Mouse (Mus musculus): ENCODE data around the gene Smg8. TPM values are rescaled to one million over a fixed set of nuclear protein-coding genes. Genes with fewer than 3 reads are reported as not detected.

Gene Smg8
- 17.7 and 17.9 TPM in 2 replicates for polyA plus RNA-seq (2015; fragmentation: Nextera tagmentation; extraction: Ambion mirVana)

DNA sequence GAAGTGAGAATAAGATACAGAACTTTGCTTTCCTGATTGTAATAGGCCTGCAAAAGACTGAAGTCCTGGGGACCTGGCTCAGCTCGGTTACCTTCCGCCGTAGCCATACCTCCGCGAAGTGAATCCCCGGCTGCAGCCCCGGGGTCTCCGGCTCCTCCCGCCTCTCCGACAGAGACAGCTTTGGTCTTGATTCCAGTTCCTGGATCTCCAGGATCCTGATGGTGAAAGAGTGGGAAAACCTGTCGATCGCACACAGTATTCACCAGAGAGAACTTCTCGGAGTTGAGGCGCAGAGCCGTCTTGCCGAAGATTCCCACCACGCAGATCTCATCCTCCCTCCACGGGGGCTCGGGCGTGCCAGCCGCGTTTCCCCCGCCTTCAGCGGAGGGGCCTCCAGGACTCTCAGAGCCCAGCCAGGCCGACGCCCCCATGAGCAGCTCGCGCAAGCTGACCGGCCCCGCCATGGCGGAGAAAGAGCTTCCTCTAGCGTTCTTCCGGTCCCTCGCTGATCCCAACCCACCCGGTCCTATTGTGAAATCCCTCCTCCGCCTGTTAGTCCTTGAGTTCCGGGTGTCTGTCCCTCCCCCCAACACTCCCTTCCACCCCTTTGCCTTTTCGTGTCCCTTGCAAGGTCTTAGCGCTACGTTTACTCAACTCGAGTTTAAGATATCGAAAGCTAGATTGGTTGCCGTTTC, at the start of gene Smg8:
Smg8 (minus strand) TSS at position 485 of the 695 bp plus-strand sequence.
- H3K36me3 ChIP-seq (ENCODE audit: control insufficient read depth, insufficient read depth, low read length), result peaks cover 3% of the 10 kb centered on the region; the same call in 1 of the 2 replicates
- H3K9me3 ChIP-seq (replicated peaks; ENCODE audit: control insufficient read depth, low read length), result no peaks in the 10 kb centered on the region
- WGBS, result under 1% methylated on average over 43 of the region's 43 CpGs
- peaks cover 15% of the 10 kb centered on the region for H3K4me1 ChIP-seq (ENCODE audit: control insufficient read depth, insufficient read depth, low read length)
- peak within 1 kb of the TSS; percentile 76 for H3K4me2 ChIP-seq (ENCODE audit: low read depth, low read length)
- ATAC-seq (ENCODE audit: insufficient read depth, low FRiP score), result peak; percentile 98
- peak within 1 kb of the TSS; percentile 58 for H3K27ac ChIP-seq (ENCODE audit: low read length)
- peak within 1 kb of the TSS; percentile 84 for H3K9ac ChIP-seq (ENCODE audit: low read length)
- no peaks in the 10 kb centered on the region for H3K27me3 ChIP-seq (ENCODE audit: control insufficient read depth, insufficient read depth, low read length)
- peak within 1 kb of the TSS; percentile 73 for H3K4me3 ChIP-seq (replicated peaks; ENCODE audit: low read length)

DNA sequence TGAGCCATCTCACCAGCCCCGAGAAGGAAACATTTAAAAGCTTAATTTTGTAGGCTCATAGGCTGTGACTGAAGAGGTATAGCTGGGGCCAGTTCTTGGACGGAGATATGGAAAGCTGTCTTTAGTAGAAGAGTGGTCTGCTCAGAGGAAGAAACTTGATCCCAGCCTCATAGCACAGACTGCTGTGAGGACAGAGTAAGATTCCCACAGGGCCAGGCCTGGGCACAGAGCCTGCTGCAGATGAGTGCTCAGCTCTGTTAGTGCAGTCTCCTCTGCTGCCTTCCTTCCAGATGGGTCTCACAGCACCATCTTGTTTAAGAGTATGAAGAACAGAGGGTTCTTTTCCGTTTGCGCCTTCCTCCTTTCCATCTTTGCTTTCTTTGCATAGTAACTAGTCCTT, 49.7 kb upstream of the Smg8 start:
- WGBS, result 92% methylated on average over 4 of the region's 4 CpGs
- no peaks in the 10 kb centered on the region for H3K27me3 ChIP-seq (ENCODE audit: control insufficient read depth, insufficient read depth, low read length)
- ATAC-seq (ENCODE audit: insufficient read depth, low FRiP score), result no peak
- no peak overlapping the region for H3K4me2 ChIP-seq (ENCODE audit: low read depth, low read length)
- no peak overlapping the region for H3K27ac ChIP-seq (ENCODE audit: low read length)
- H3K4me3 ChIP-seq (replicated peaks; ENCODE audit: low read length), result no peak overlapping the region
- no peaks in the 10 kb centered on the region for H3K36me3 ChIP-seq (ENCODE audit: control insufficient read depth, insufficient read depth, low read length)
- H3K4me1 ChIP-seq (ENCODE audit: control insufficient read depth, insufficient read depth, low read length), result no peaks in the 10 kb centered on the region
- H3K9me3 ChIP-seq (replicated peaks; ENCODE audit: control insufficient read depth, low read length), result no peaks in the 10 kb centered on the region
- H3K9ac ChIP-seq (ENCODE audit: low read length), result no peak overlapping the region

DNA sequence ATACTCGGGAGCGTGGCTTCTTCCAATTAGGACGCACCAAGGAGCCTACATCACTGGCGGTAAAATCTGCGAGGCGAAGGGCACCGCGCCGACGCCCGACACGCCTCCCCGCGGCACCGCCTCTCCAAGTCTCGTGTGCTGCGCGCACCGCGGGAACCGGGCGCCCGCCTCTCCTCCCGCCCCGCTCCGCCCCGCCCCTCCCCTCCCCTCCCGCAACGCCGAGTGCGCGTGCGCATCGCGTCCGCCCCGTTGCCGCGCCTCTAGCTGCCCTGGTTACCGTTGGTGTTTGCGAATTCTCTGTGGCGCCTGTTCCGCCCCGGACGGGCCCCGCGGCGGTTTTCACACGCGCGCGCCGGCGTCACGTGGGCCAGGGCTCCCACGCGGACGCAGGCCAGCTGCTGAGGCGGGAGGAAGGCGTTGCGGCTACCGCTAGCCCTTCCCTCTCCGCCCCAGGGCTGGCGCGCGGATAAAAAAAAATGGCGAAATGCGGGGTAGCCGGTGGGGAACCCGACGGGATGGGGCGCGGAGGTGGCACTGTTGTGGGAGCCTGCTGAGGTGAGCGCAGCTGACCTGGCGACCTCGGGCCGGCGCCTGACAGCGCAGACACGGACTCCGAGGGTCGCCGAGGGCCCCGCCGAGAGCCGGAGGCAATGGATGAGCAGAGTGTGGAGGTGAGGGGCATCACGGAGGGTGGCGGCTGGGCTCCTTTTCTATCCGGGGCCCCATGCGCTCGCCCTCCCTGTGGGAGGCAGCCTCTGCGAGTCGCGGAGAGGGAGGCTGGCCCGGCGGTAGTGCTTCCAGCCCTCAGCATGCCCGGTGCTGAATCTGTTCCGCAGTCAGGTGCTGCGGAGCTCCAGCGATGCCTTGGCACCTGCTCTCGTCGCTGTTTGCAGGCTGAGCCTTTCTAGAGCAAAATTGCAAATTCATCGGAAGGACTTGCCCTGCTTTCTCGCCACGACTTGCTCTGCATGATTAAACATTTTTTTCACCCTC, 40.5 kb upstream of the Smg8 start, which contains the start of gene Trim37:
Trim37 (plus strand) TSS at position 254 of the 993 bp plus-strand sequence.
- H3K9ac ChIP-seq (ENCODE audit: low read length), result peak within 1 kb of the TSS; percentile 86
- no peaks in the 10 kb centered on the region for H3K9me3 ChIP-seq (replicated peaks; ENCODE audit: control insufficient read depth, low read length)
- under 1% methylated on average over 96 of the region's 105 CpGs for WGBS
- no peaks in the 10 kb centered on the region for H3K27me3 ChIP-seq (ENCODE audit: control insufficient read depth, insufficient read depth, low read length)
- peak; percentile 96 for ATAC-seq (ENCODE audit: insufficient read depth, low FRiP score)
- H3K27ac ChIP-seq (ENCODE audit: low read length), result peak within 1 kb of the TSS; percentile 86
- H3K4me2 ChIP-seq (ENCODE audit: low read depth, low read length), result peak within 1 kb of the TSS; percentile 57
- H3K4me1 ChIP-seq (ENCODE audit: control insufficient read depth, insufficient read depth, low read length), result peaks cover 3% of the 10 kb centered on the region
- H3K36me3 ChIP-seq (ENCODE audit: control insufficient read depth, insufficient read depth, low read length), result 0 out of 2 replicates have a peak, but pooled peaks cover 3% of the 10 kb centered on the region
- peak within 1 kb of the TSS; percentile 89 for H3K4me3 ChIP-seq (replicated peaks; ENCODE audit: low read length)

DNA sequence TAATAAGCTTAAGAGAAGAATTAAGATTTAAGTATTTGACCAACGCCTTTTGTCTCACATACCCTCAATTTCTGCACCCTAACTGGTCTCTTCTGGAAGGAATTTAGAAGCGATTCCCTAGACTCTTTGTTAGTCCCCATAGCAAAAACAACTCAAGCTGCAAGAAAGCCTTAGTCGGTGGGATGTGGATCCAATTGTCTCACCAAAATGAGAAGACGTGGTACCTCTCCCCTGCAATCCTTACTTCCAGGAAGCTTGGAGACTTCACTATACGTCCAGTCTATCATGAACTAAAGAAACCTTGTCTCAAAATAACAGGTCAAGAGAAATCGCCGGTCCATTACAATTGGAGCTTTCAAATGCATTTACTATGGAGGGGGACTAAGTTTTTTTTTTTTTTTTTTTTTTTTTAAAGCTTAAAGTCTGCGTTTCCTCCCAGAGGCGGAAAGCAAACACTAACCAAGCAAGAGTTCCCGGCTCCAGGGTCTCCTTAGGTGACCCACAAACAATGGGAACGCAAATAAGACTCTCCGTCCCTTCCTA, 39.8 kb upstream of the Smg8 start:
- peak overlapping the region; percentile 89 for H3K4me3 ChIP-seq (replicated peaks; ENCODE audit: low read length)
- H3K9ac ChIP-seq (ENCODE audit: low read length), result peak overlapping the region; percentile 71
- H3K27me3 ChIP-seq (ENCODE audit: control insufficient read depth, insufficient read depth, low read length), result no peaks in the 10 kb centered on the region
- H3K4me2 ChIP-seq (ENCODE audit: low read depth, low read length), result peak overlapping the region; percentile 57
- peaks cover 3% of the 10 kb centered on the region for H3K4me1 ChIP-seq (ENCODE audit: control insufficient read depth, insufficient read depth, low read length)
- 0 out of 2 replicates have a peak, but pooled peaks cover 3% of the 10 kb centered on the region for H3K36me3 ChIP-seq (ENCODE audit: control insufficient read depth, insufficient read depth, low read length)
- peak overlapping the region; percentile 83 for H3K27ac ChIP-seq (ENCODE audit: low read length)
- WGBS, result 2% methylated on average over 12 of the region's 12 CpGs
- H3K9me3 ChIP-seq (replicated peaks; ENCODE audit: control insufficient read depth, low read length), result no peaks in the 10 kb centered on the region
- ATAC-seq (ENCODE audit: insufficient read depth, low FRiP score), result no peak

DNA sequence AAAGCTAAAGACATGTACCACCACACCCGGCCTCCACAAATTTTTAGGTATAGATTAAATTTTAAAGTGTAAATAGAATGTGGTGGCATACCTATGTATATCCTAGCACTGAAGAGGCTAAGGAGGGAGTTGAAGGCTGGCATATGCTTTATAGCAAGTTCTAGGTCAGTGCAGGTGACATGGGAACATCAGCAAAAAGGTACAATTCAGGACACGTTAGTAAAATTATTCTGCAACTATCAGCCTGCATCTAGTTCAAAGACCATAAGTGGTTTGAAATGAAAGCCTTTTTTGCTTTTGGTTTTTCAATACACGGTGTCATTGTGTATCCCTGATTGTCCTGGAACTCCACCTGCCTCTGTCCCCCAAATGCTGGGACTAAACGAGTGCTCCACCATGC, 39.0 kb upstream of the Smg8 start:
- H3K36me3 ChIP-seq (ENCODE audit: control insufficient read depth, insufficient read depth, low read length), result 0 out of 2 replicates have a peak, but pooled peaks cover 7% of the 10 kb centered on the region
- no peaks in the 10 kb centered on the region for H3K9me3 ChIP-seq (replicated peaks; ENCODE audit: control insufficient read depth, low read length)
- 0 out of 2 replicates have a peak overlapping the region, but pooled peaks have one; percentile 89 for H3K4me3 ChIP-seq (replicated peaks; ENCODE audit: low read length)
- H3K9ac ChIP-seq (ENCODE audit: low read length), result no peak overlapping the region; the same call in 1 of the 2 replicates
- peaks cover 3% of the 10 kb centered on the region for H3K4me1 ChIP-seq (ENCODE audit: control insufficient read depth, insufficient read depth, low read length)
- WGBS, result 50% methylated on average over 4 of the region's 4 CpGs
- peak overlapping the region; percentile 23; the same call in 1 of the 2 replicates for H3K27ac ChIP-seq (ENCODE audit: low read length)
- H3K27me3 ChIP-seq (ENCODE audit: control insufficient read depth, insufficient read depth, low read length), result no peaks in the 10 kb centered on the region
- peak overlapping the region; percentile 57 for H3K4me2 ChIP-seq (ENCODE audit: low read depth, low read length)
- ATAC-seq (ENCODE audit: insufficient read depth, low FRiP score), result no peak

DNA sequence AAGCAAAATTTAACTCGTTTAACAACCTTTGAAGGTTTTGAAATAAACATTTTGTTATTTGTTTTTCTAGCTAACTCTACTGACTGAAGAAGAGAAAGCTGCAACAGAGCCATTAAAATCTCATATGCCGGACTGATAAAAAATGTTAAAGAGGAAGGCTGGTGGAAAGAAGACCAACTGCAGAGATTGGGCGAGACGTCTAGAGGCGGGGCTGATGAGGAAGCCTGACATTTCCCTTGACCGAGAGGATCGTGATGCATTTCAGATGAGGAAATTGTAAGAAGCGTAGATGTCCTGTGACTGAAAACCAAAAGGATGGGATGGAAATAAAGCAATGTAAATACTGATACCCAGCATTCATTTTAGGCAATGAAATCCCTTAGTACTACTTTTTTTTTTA, 35.3 kb upstream of the Smg8 start:
- peaks cover 3% of the 10 kb centered on the region for H3K4me1 ChIP-seq (ENCODE audit: control insufficient read depth, insufficient read depth, low read length)
- WGBS, result 78% methylated on average over 8 of the region's 8 CpGs
- no peaks in the 10 kb centered on the region for H3K9me3 ChIP-seq (replicated peaks; ENCODE audit: control insufficient read depth, low read length)
- no peak overlapping the region for H3K4me2 ChIP-seq (ENCODE audit: low read depth, low read length)
- H3K27me3 ChIP-seq (ENCODE audit: control insufficient read depth, insufficient read depth, low read length), result no peaks in the 10 kb centered on the region
- no peak overlapping the region for H3K4me3 ChIP-seq (replicated peaks; ENCODE audit: low read length)
- no peak for ATAC-seq (ENCODE audit: insufficient read depth, low FRiP score)
- H3K36me3 ChIP-seq (ENCODE audit: control insufficient read depth, insufficient read depth, low read length), result peaks cover 22% of the 10 kb centered on the region; the same call in 1 of the 2 replicates
- no peak overlapping the region for H3K9ac ChIP-seq (ENCODE audit: low read length)
- no peak overlapping the region for H3K27ac ChIP-seq (ENCODE audit: low read length)

DNA sequence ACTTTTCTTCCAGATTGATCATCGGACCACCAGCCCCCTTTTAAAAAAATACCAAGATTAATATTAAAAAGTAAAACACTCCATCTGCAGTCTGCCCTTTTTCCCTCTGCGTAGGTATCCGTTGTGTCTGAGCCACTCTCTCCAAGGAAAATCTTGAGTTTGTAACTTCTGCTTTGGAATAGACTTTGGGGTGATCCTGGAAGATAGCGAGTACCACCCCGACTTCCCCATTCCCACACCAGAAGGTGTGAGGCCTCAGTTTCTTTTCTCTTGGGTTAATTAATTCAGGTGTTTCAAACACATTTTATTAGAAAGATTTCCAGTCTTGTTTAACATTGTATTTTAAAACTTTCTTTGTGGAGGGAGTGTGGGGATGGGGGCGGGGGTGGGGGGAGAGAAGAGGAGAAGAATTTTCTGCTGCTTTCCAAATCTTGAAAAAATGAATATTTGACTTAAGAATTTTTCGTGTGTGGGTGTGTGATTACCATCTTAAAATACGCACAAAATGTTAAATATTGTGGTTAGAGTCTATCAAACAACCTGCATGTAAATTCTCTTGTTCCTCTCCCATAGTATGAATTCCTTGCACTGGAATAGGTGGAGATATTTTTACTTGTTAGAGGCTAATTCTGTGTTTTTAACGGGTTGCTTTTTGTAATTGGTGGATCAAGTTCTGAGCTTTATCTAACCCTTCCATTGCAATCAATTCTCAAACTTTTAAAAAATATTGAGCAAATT, 23.8 kb upstream of the Smg8 start:
- Histone ChIP-seq H3K36me3 (ENCODE audit: control insufficient read depth, insufficient read depth, low read length) (peaks cover 8% of the 10 kb centered on the region), H3K4me2 (ENCODE audit: low read depth, low read length) (peak overlapping the region; percentile 57), H3K27me3 (ENCODE audit: control insufficient read depth, insufficient read depth, low read length) (no peaks in the 10 kb centered on the region), H3K4me3 (replicated peaks; ENCODE audit: low read length) (peak overlapping the region; percentile 68), H3K9ac (ENCODE audit: low read length) (peak overlapping the region; percentile 86), H3K4me1 (ENCODE audit: control insufficient read depth, insufficient read depth, low read length) (peaks cover 9% of the 10 kb centered on the region), H3K9me3 (replicated peaks; ENCODE audit: control insufficient read depth, low read length) (no peaks in the 10 kb centered on the region), H3K27ac (ENCODE audit: low read length) (peak overlapping the region; percentile 96)
- 1% methylated on average over 9 of the region's 9 CpGs for WGBS
- no peak for ATAC-seq (ENCODE audit: insufficient read depth, low FRiP score)

DNA sequence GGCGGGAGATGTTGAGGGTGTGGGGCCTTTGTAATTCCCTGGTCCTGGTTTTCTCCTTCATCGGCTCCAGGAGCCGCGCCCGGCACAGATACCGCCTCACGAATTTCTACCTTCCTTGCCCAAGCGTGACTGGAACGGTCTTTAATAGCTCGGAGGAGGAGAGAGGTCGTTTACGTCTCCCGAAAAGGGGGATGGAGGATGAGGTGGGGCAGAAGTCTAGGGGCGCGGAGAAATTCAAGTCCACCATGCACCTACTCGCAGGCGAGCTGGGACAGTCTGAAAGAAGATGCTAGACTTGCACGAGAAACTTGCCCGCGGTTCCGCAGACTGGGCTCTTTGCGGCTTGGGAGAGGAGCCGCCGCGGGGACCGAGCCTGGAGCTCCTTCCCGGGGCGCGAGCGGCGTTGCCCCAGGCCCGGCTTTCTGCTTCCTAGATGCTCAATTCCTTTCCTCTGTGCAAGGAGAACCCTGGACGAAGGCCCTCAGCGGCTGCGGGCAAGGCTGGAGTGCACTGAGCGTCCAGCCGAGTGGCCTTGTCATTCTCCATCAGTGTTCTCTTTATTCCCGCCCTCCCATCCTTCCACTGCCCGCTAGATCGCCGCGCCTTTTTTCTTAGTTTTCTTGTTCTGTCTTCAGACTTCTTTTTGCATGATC, 23.1 kb upstream of the Smg8 start:
- no peaks in the 10 kb centered on the region for H3K27me3 ChIP-seq (ENCODE audit: control insufficient read depth, insufficient read depth, low read length)
- peak overlapping the region; percentile 68 for H3K4me3 ChIP-seq (replicated peaks; ENCODE audit: low read length)
- H3K9me3 ChIP-seq (replicated peaks; ENCODE audit: control insufficient read depth, low read length), result no peaks in the 10 kb centered on the region
- peak overlapping the region; percentile 57 for H3K4me2 ChIP-seq (ENCODE audit: low read depth, low read length)
- no peak for ATAC-seq (ENCODE audit: insufficient read depth, low FRiP score)
- H3K36me3 ChIP-seq (ENCODE audit: control insufficient read depth, insufficient read depth, low read length), result peaks cover 1% of the 10 kb centered on the region; the same call in 1 of the 2 replicates
- peak overlapping the region; percentile 96 for H3K27ac ChIP-seq (ENCODE audit: low read length)
- peaks cover 9% of the 10 kb centered on the region for H3K4me1 ChIP-seq (ENCODE audit: control insufficient read depth, insufficient read depth, low read length)
- peak overlapping the region; percentile 86 for H3K9ac ChIP-seq (ENCODE audit: low read length)
- WGBS, result under 1% methylated on average over 42 of the region's 42 CpGs
